Mouse (Mus musculus): ENCODE results near the gene Sprr2h.

Sprr2h gene

GRCm38 (mm10) chr3:92385385-92385784, at the start of gene Sprr2h:
Gene Sprr2h (plus strand): TSS chr3:92385685.
- no peak for DNase-seq (ENCODE audit: low spot score in 2 of 2)

- no peak for DNase-seq (ENCODE audit: low spot score in 2 of 2)
Observed at GRCm38 (mm10) chr3:92336278-92336677, 49.2 kb upstream of the Sprr2h start.

GRCm38 (mm10) chr3:92338840-92339239, 46.6 kb upstream of the Sprr2h start, which contains the start of gene Sprr2d:
Gene Sprr2d (plus strand): TSS chr3:92339140.
- no peak for DNase-seq (ENCODE audit: low spot score in 2 of 2)

GRCm38 (mm10) chr3:92351843-92352242, 33.6 kb upstream of the Sprr2h start, which contains the start of gene Sprr2e:
Gene Sprr2e (plus strand): TSS chr3:92352143.
- no peak for DNase-seq (ENCODE audit: low spot score in 2 of 2)

GRCm38 (mm10) chr3:92361619-92362018, 23.9 kb upstream of the Sprr2h start:
- DNase-seq (ENCODE audit: low spot score in 2 of 2): no peak

GRCm38 (mm10) chr3:92364887-92365286, 20.6 kb upstream of the Sprr2h start, which contains the start of gene Sprr2f:
Gene Sprr2f (plus strand): TSS chr3:92365187.
- no peak for DNase-seq (ENCODE audit: low spot score in 2 of 2)

- DNase-seq (ENCODE audit: low spot score in 2 of 2): no peak
Observed at GRCm38 (mm10) chr3:92373613-92374012, 11.9 kb upstream of the Sprr2h start.

- no peak for DNase-seq (ENCODE audit: low spot score in 2 of 2)
Observed at GRCm38 (mm10) chr3:92394301-92394700, 8.8 kb downstream of the Sprr2h start.

GRCm38 (mm10) chr3:92407691-92408090, 22.2 kb downstream of the Sprr2h start, which contains the start of gene Sprr2i:
Gene Sprr2i (plus strand): TSS chr3:92407991.
- DNase-seq (ENCODE audit: low spot score in 2 of 2): no peak

GRCm38 (mm10) chr3:92417782-92418181, 32.3 kb downstream of the Sprr2h start, which contains the start of gene Sprr2j-ps:
Gene Sprr2j-ps (plus strand): TSS chr3:92418082.
- DNase-seq (ENCODE audit: low spot score in 2 of 2): no peak

GRCm38 (mm10) chr3:92429323-92429722, 43.8 kb downstream of the Sprr2h start, which contains the start of gene Gm9774:
Gene Gm9774 (minus strand): TSS chr3:92429423.
- DNase-seq (ENCODE audit: low spot score in 2 of 2): no peak

GRCm38 (mm10) chr3:92432282-92432681, 46.8 kb downstream of the Sprr2h start, which contains the start of gene Sprr2k:
Gene Sprr2k (plus strand): TSS chr3:92432582.
- DNase-seq (ENCODE audit: low spot score in 2 of 2): no peak

Data from heart, adult 9 months (tissue).